Mouse (Mus musculus) heart, embryonic 16.5 days (tissue): ENCODE measurements around the gene Kcnk3. TPM values are rescaled to one million over a fixed set of nuclear protein-coding genes. Genes with fewer than 3 reads are reported as not detected.

ENCODE experiments used
- ATAC-seq: fragments of 200-750 bp; cut with Nextera tagmentation; replicated peaks from 2 replicates; pipeline ENCODE4 v1.8.0; 2017; ENCODE audit warnings: moderate number of reproducible peaks; ENCODE audit not compliant: insufficient read depth, low FRiP score; ENCODE audit errors: extremely low read depth
- H3K27ac ChIP-seq: fragments of 300-500 bp; sonication (generic); 2 replicates; pipeline ENCODE4 v1.5.1; 2014; ENCODE audit warnings: mild to moderate bottlenecking, low read length, control low read depth, moderate library complexity
- H3K27me3 ChIP-seq: fragments of 300-500 bp; sonication (generic); 2 replicates; pipeline ENCODE4 v1.6.1; 2014; ENCODE audit warnings: low read length, mixed read lengths; ENCODE audit not compliant: control insufficient read depth, insufficient read depth
- H3K36me3 ChIP-seq: fragments of 300-500 bp; sonication (generic); 2 replicates; pipeline ENCODE4 v1.6.1; 2014; ENCODE audit not compliant: control insufficient read depth, insufficient read depth
- H3K4me1 ChIP-seq: fragments of 300-500 bp; sonication (generic); 2 replicates; pipeline ENCODE4 v1.6.1; 2014; ENCODE audit warnings: low read length, mixed read lengths; ENCODE audit not compliant: control insufficient read depth, insufficient read depth
- H3K4me2 ChIP-seq: fragments of 300-500 bp; sonication (generic); 2 replicates; pipeline ENCODE4 v1.6.1; 2014; ENCODE audit warnings: low read depth, mild to moderate bottlenecking, control low read depth, low read length
- H3K4me3 ChIP-seq: fragments of 300-500 bp; sonication (generic); 2 replicates; pipeline ENCODE4 v1.5.1; 2014; ENCODE audit warnings: mild to moderate bottlenecking, control low read depth, low read length
- H3K9ac ChIP-seq: fragments of 300-500 bp; sonication (generic); 2 replicates; pipeline ENCODE4 v1.6.1; 2014; ENCODE audit warnings: low read length, control low read depth
- H3K9me3 ChIP-seq: fragments of 300-500 bp; sonication (generic); replicated peaks from 2 replicates; pipeline ENCODE4 v1.6.1; 2016; ENCODE audit warnings: low read length; ENCODE audit not compliant: control insufficient read depth
- WGBS: fragments of 180-500 bp; shearing (Covaris S2); extraction: QIAGEN DNeasy Blood & Tissue Kit; methylation state at CpG from one replicate; pipeline ENCODE4 v1.1.7; 2014; 5-methylcytosine and 5-hydroxymethylcytosine counted together
- polyA plus RNA-seq: library from polyadenylated mRNA; unstranded; fragments of >200 nt; fragmentation: Nextera tagmentation; extraction: Ambion mirVana; gene quantifications from 2 replicates; pipeline ENCODE4 v1.2.1, GENCODE M21; 2015

Gene Kcnk3
- polyA plus RNA-seq, 1 experiment from 2014 or later, result 15.3 TPM

- Histone ChIP-seq H3K4me3 (peak overlapping the region; percentile 94), H3K36me3 (peaks cover 6% of the 10 kb centered on the region), H3K4me2 (peak overlapping the region; percentile 72), H3K27me3 (no peaks in the 10 kb centered on the region), H3K4me1 (peaks cover 22% of the 10 kb centered on the region), H3K9ac (peak overlapping the region; percentile 73), H3K9me3 (peaks cover 4% of the 10 kb centered on the region; the same call in 1 of the 2 replicates), H3K27ac (peak overlapping the region; percentile 96)
- ATAC-seq, result no peak
- WGBS, result 37% methylated on average over 6 of the region's 6 CpGs
Observed at GRCm38 (mm10) chr5:30665968-30666367, 78.0 kb downstream of the Kcnk3 start.

DNA sequence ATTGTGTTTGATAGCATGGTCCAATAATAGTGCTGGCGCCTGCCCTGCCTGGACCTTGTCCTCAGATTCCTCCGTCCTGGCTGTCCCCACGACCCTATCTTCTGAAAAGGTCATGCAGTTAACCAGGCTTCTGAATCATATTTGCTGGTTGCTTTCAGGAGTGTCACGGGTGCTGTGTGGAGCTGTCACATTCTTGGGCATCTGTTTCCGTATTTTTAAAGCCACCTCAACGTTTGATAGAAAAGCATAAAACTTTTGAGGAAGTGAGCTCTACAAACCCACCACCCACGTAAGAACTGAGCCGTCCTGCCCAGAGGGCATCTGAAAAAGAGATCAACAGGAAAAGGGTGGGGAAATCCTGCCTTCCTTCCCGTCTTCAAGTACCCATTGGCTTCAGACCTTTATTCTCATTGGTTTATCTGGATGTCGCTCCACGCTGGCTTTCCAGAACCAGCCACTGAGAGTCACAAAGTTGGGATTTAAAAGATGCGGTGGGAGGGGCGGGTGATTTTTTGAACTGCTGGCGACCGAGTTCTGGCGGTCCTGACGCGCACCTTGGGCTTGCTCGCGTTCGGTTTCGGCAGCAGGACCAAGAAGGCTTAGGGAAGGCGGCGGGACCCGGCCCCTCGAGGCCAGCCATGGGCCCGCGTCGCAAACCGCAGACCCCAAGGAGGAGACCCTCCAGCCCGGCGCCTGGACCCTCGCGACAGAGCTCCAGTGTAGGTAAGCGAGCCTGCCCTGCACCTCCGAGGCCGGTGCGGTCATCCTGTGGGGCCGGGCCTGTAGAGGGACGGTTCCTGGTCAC is 78.6 kb downstream of the Kcnk3 start, which contains the start of gene Cenpa:
TSS of gene Cenpa (plus strand) at position 387 of the 805 bp plus-strand sequence.
- ATAC-seq, result peak; percentile 95

GRCm38 (mm10) chr5:30667215-30667614 is 79.2 kb downstream of the Kcnk3 start:
- Histone ChIP-seq H3K36me3 (peaks cover 14% of the 10 kb centered on the region), H3K9me3 (no peaks in the 10 kb centered on the region), H3K4me2 (peak overlapping the region; percentile 72), H3K27ac (peak overlapping the region; percentile 84), H3K27me3 (no peaks in the 10 kb centered on the region), H3K4me3 (peak overlapping the region; percentile 94), H3K4me1 (peaks cover 22% of the 10 kb centered on the region), H3K9ac (peak overlapping the region; percentile 90)
- ATAC-seq, result no peak
- under 1% methylated on average over 13 of the region's 13 CpGs for WGBS

More for the DNA sequence above, 78.6 kb downstream of the Kcnk3 start, which contains the start of gene Cenpa:
- H3K36me3 ChIP-seq, result peaks cover 8% of the 10 kb centered on the region
- H3K9ac ChIP-seq, result peak within 1 kb of the TSS; percentile 90
- no peaks in the 10 kb centered on the region for H3K9me3 ChIP-seq
- WGBS, result under 1% methylated on average over 40 of the region's 40 CpGs
- peak within 1 kb of the TSS; percentile 96 for H3K27ac ChIP-seq
- H3K4me2 ChIP-seq, result peak within 1 kb of the TSS; percentile 72
- peaks cover 22% of the 10 kb centered on the region for H3K4me1 ChIP-seq
- H3K27me3 ChIP-seq, result no peaks in the 10 kb centered on the region
- peak within 1 kb of the TSS; percentile 94 for H3K4me3 ChIP-seq

GRCm38 (mm10) chr5:30667686-30668085 is 79.7 kb downstream of the Kcnk3 start:
- no peak for ATAC-seq
- H3K9me3 ChIP-seq, result no peaks in the 10 kb centered on the region
- H3K36me3 ChIP-seq, result peaks cover 18% of the 10 kb centered on the region
- H3K27me3 ChIP-seq, result no peaks in the 10 kb centered on the region
- peak overlapping the region; percentile 90 for H3K9ac ChIP-seq
- H3K4me1 ChIP-seq, result peaks cover 22% of the 10 kb centered on the region
- no peak overlapping the region for H3K27ac ChIP-seq
- H3K4me2 ChIP-seq, result peak overlapping the region; percentile 72
- H3K4me3 ChIP-seq, result peak overlapping the region; percentile 94
- WGBS, result 7% methylated on average over 3 of the region's 3 CpGs

DNA sequence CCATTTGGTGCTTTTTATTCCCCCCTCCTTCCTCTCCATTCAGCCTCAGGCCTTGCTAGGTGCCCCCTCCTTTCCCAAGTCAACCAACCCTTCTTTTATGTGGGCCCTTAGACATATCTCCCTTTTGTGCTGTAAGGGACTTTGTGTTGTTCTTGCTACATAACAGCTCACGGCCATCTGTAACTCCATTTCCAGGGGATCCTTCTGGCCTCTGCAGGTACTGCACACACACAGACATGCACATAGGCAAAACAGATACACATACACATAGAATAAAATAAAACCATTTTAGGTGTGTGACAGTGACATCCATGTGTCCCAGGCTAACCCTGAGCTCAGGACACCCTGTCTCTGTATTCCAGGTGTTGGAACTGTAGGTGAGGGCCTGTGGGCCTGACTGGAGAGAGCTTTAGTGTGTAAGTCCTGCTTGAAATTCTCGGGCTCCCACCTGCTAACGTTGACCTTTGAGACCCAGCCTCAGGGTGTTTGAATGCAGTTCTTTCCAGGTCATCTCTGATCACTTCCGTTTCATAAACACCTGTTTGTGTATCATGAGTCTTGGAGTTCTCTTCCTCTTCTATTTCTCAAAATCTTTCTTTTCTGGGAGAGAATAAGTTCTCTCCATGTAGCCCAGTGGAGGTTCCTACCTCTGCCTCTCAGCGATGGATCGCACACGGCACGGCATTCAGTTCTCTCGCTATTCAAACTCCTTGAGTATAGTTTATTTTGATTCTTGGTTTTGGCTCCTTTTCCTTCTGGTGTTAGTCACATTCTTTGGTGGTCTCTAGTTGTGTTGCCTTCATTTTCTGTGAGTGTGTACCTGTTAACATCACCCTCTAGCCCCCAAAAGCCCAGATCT is 80.9 kb downstream of the Kcnk3 start:
- Histone ChIP-seq H3K27me3 (no peaks in the 10 kb centered on the region), H3K36me3 (peaks cover 28% of the 10 kb centered on the region), H3K27ac (no peak overlapping the region), H3K9ac (no peak overlapping the region), H3K4me1 (peaks cover 22% of the 10 kb centered on the region), H3K4me3 (peak overlapping the region; percentile 94; the same call in 1 of the 2 replicates), H3K9me3 (no peaks in the 10 kb centered on the region), H3K4me2 (peak overlapping the region; percentile 72)
- 92% methylated on average over 9 of the region's 9 CpGs for WGBS
- no peak for ATAC-seq

- Histone ChIP-seq H3K36me3 (peaks cover 34% of the 10 kb centered on the region), H3K4me2 (no peak overlapping the region), H3K9me3 (no peaks in the 10 kb centered on the region), H3K27ac (no peak overlapping the region), H3K9ac (no peak overlapping the region), H3K4me3 (no peak overlapping the region), H3K4me1 (peaks cover 22% of the 10 kb centered on the region), H3K27me3 (no peaks in the 10 kb centered on the region)
- ATAC-seq, result no peak
- WGBS, result 57% methylated on average over 3 of the region's 3 CpGs
Observed at GRCm38 (mm10) chr5:30669496-30669830, 81.5 kb downstream of the Kcnk3 start.

- H3K4me3 ChIP-seq, result no peak overlapping the region
- peaks cover 22% of the 10 kb centered on the region for H3K4me1 ChIP-seq
- H3K4me2 ChIP-seq, result no peak overlapping the region
- no peaks in the 10 kb centered on the region for H3K27me3 ChIP-seq
- H3K9me3 ChIP-seq, result no peaks in the 10 kb centered on the region
- H3K9ac ChIP-seq, result no peak overlapping the region
- H3K36me3 ChIP-seq, result peaks cover 39% of the 10 kb centered on the region
- H3K27ac ChIP-seq, result no peak overlapping the region
- ATAC-seq, result no peak
- 80% methylated on average over 7 of the region's 7 CpGs for WGBS
Observed at GRCm38 (mm10) chr5:30670091-30670490, 82.1 kb downstream of the Kcnk3 start.

- 76% methylated on average over 7 of the region's 7 CpGs for WGBS
- Histone ChIP-seq H3K27ac (no peak overlapping the region), H3K4me3 (no peak overlapping the region), H3K9me3 (no peaks in the 10 kb centered on the region), H3K27me3 (no peaks in the 10 kb centered on the region), H3K4me2 (no peak overlapping the region), H3K36me3 (peaks cover 50% of the 10 kb centered on the region), H3K9ac (no peak overlapping the region), H3K4me1 (peaks cover 5% of the 10 kb centered on the region)
- no peak for ATAC-seq
Observed at GRCm38 (mm10) chr5:30674001-30674400, 86.0 kb downstream of the Kcnk3 start.
